Mouse (Mus musculus) liver, embryonic 14.5 days (tissue): ENCODE data around the gene Tgtp1. TPM values are rescaled to one million over a fixed set of nuclear protein-coding genes. Genes with fewer than 3 reads are reported as not detected.
"Not testable (repeated sequence)": the region's sequence is repeated elsewhere in the genome, so short reads cannot be mapped to it uniquely, and the experiment has no call there.

ENCODE experiments used
- ATAC-seq: fragments of 200-750 bp; cut with Nextera tagmentation; 2 replicates; pipeline ENCODE4 v1.8.0; 2017; ENCODE audit warnings: moderate number of reproducible peaks, mild to moderate bottlenecking, moderate library complexity; ENCODE audit not compliant: insufficient read depth
- DNase-seq, 3 experiments: peaks; one replicate each; pipeline ENCODE4 v3.0.0-alpha.2; 2012 to 2013; ENCODE audit warnings: low read depth in 3 of 3, low spot score in 3 of 3
- H3K27ac ChIP-seq: fragments of 300-500 bp; sonication (generic); 2 replicates; pipeline ENCODE4 v1.5.1; 2014; ENCODE audit warnings: moderate library complexity, mild to moderate bottlenecking, control low read depth, inconsistent platforms
- H3K27me3 ChIP-seq: fragments of 300-500 bp; sonication (generic); 2 replicates; pipeline ENCODE4 v1.6.1; 2014; ENCODE audit warnings: mild to moderate bottlenecking, low read length, moderate library complexity; ENCODE audit not compliant: control insufficient read depth, insufficient read depth
- H3K36me3 ChIP-seq: fragments of 300-500 bp; sonication (generic); replicated peaks from 2 replicates; pipeline ENCODE4 v1.6.1; 2014; ENCODE audit warnings: low read depth; ENCODE audit not compliant: control insufficient read depth, insufficient read depth
- H3K4me1 ChIP-seq, 2 experiments: fragments of 200-500 bp in 1 of 2; fragments of 300-500 bp in 1 of 2; sonication (generic) in 1 of 2; replicated peaks; 2 replicates each; pipeline ENCODE4 v1.6.1; 2012 to 2014; ENCODE audit warnings: antibody characterized with exemption in 1 of 2, inconsistent platforms in 1 of 2, low read length in 1 of 2; ENCODE audit not compliant: control insufficient read depth in 2 of 2, insufficient read depth in 2 of 2
- H3K4me2 ChIP-seq: fragments of 300-500 bp; sonication (generic); 2 replicates; pipeline ENCODE4 v1.6.1; 2014; ENCODE audit warnings: low read depth, mild to moderate bottlenecking, control low read depth, moderate library complexity
- H3K4me3 ChIP-seq, 2 experiments: fragments of 200-500 bp in 1 of 2; fragments of 300-500 bp in 1 of 2; sonication (generic) in 1 of 2; 2 replicates each; pipeline ENCODE4 v1.5.1; 2012 to 2014; ENCODE audit warnings: low read depth in 2 of 2, low read length in 2 of 2, mild to moderate bottlenecking in 2 of 2, control low read depth in 1 of 2, inconsistent platforms in 1 of 2, moderate library complexity in 1 of 2; ENCODE audit not compliant: insufficient read depth in 1 of 2
- H3K9ac ChIP-seq: fragments of 300-500 bp; sonication (generic); replicated peaks from 2 replicates; pipeline ENCODE4 v1.6.1; 2014; ENCODE audit warnings: mild to moderate bottlenecking, control low read depth, moderate library complexity
- H3K9me3 ChIP-seq: fragments of 300-500 bp; sonication (generic); 2 replicates; pipeline ENCODE4 v1.6.1; 2016; ENCODE audit warnings: low read length, mixed read lengths; ENCODE audit not compliant: control insufficient read depth
- WGBS: fragments of 180-500 bp; shearing (Covaris S2); extraction: QIAGEN DNeasy Blood & Tissue Kit; methylation state at CpG from one replicate; pipeline ENCODE4 v1.1.7; 2014; ENCODE audit not compliant: insufficient replicate concordance; 5-methylcytosine and 5-hydroxymethylcytosine counted together
- polyA plus RNA-seq, 2 experiments: library from polyadenylated mRNA; depleted of rRNA in 1 of 2; stranded (reverse) in 1 of 2; unstranded in 1 of 2; fragments of >200 nt; fragmentation: Nextera tagmentation in 1 of 2; extraction: Ambion mirVana in 1 of 2; gene quantifications; 2 replicates each; pipeline versions ENCODE4 v1.2.1 to v1.2.3; 2012 to 2014

The Tgtp1 gene
- 0.22 and 0.29 TPM in 2 replicates for polyA plus RNA-seq (2012; rRNA removed)
- polyA plus RNA-seq (2014; fragmentation: Nextera tagmentation; extraction: Ambion mirVana), result 0.43 and 1.7 TPM in 2 replicates

GRCm38 (mm10) chr11:48994018-48994417 is at the start of gene Tgtp1:
Tgtp1 (minus strand) TSS chr11:48994172.
- not testable (repeated sequence) for H3K4me3 ChIP-seq, H3K4me1 ChIP-seq, H3K27me3 ChIP-seq, H3K9me3 ChIP-seq, H3K9ac ChIP-seq, ATAC-seq, H3K36me3 ChIP-seq, H3K27ac ChIP-seq, H3K4me2 ChIP-seq, DNase-seq
- WGBS, result 8% methylated on average over 2 of the region's 2 CpGs

- not testable (repeated sequence) for H3K27me3 ChIP-seq, H3K4me3 ChIP-seq, H3K36me3 ChIP-seq, ATAC-seq, H3K27ac ChIP-seq, H3K9me3 ChIP-seq, H3K4me1 ChIP-seq, H3K4me2 ChIP-seq, H3K9ac ChIP-seq, DNase-seq
These were observed 18.1 kb upstream of the Tgtp1 start for GRCm38 (mm10) chr11:49012074-49012473.

- WGBS, result 42% methylated on average over 1 of the region's 1 CpGs
- DNase-seq, result not testable (repeated sequence)
These were observed 12.8 kb upstream of the Tgtp1 start for GRCm38 (mm10) chr11:49006785-49007184.

GRCm38 (mm10) chr11:49006317-49006716 is 12.3 kb upstream of the Tgtp1 start:
- not testable (repeated sequence) for H3K9me3 ChIP-seq, H3K9ac ChIP-seq, ATAC-seq, H3K36me3 ChIP-seq, H3K4me3 ChIP-seq, H3K27ac ChIP-seq, H3K4me1 ChIP-seq, H3K27me3 ChIP-seq, DNase-seq, H3K4me2 ChIP-seq
- 25% methylated on average over 2 of the region's 2 CpGs for WGBS

More at GRCm38 (mm10) chr11:49006785-49007184, 12.8 kb upstream of the Tgtp1 start:
- H3K27me3 ChIP-seq, H3K4me3 ChIP-seq, H3K27ac ChIP-seq, H3K9me3 ChIP-seq, H3K4me1 ChIP-seq, H3K36me3 ChIP-seq, H3K4me2 ChIP-seq, ATAC-seq, H3K9ac ChIP-seq: not testable (repeated sequence)

GRCm38 (mm10) chr11:49000411-49000810 is 6.4 kb upstream of the Tgtp1 start:
- H3K4me1 ChIP-seq, H3K36me3 ChIP-seq, H3K4me3 ChIP-seq, H3K9ac ChIP-seq, H3K27me3 ChIP-seq, H3K4me2 ChIP-seq, DNase-seq, H3K27ac ChIP-seq, H3K9me3 ChIP-seq, ATAC-seq: not testable (repeated sequence)
- 17% methylated on average over 1 of the region's 1 CpGs for WGBS

GRCm38 (mm10) chr11:48993296-48993695 is 676 bp downstream of the Tgtp1 start:
- H3K9ac ChIP-seq, H3K27me3 ChIP-seq, ATAC-seq, H3K9me3 ChIP-seq, H3K4me2 ChIP-seq, H3K4me1 ChIP-seq, DNase-seq, H3K27ac ChIP-seq, H3K36me3 ChIP-seq, H3K4me3 ChIP-seq: not testable (repeated sequence)
- WGBS, result 33% methylated on average over 10 of the region's 10 CpGs

GRCm38 (mm10) chr11:48991740-48992520 is 2.0 kb downstream of the Tgtp1 start, which contains the start of gene Gm12185:
Gm12185 (minus strand) TSS chr11:48992226.
- H3K36me3 ChIP-seq, ATAC-seq, H3K27ac ChIP-seq, H3K9ac ChIP-seq, H3K4me1 ChIP-seq, H3K4me2 ChIP-seq, H3K27me3 ChIP-seq, H3K9me3 ChIP-seq, H3K4me3 ChIP-seq, DNase-seq: not testable (repeated sequence)
- 41% methylated on average over 4 of the region's 4 CpGs for WGBS

GRCm38 (mm10) chr11:48989981-48990380 is 4.0 kb downstream of the Tgtp1 start:
- H3K27me3 ChIP-seq, ATAC-seq, H3K4me1 ChIP-seq, H3K4me3 ChIP-seq, H3K36me3 ChIP-seq, H3K9ac ChIP-seq, DNase-seq, H3K4me2 ChIP-seq, H3K9me3 ChIP-seq, H3K27ac ChIP-seq: not testable (repeated sequence)
- WGBS, result 41% methylated on average over 1 of the region's 2 CpGs
